Mouse (Mus musculus) MEL (cell line): ENCODE results near the gene Eef1g. TPM values are rescaled to one million over a fixed set of nuclear protein-coding genes. Genes with fewer than 3 reads are reported as not detected.
A peak's percentile ranks its signal among the peaks of the same experiment; 100 is the strongest.

Experiments used
- DNase-seq: peaks from one replicate; pipeline ENCODE4 v3.0.0; 2011; ENCODE audit warnings: low read depth, low spot score
- H3K27ac ChIP-seq: 2 replicates; pipeline ENCODE4 v1.5.1; 2012; ENCODE audit warnings: low read depth, mild to moderate bottlenecking, control low read depth, low read length, moderate library complexity; ENCODE audit not compliant: control insufficient read depth
- H3K27me3 ChIP-seq, 2 experiments: fragments of 150-350 bp in 1 of 2; sonication (generic) in 1 of 2; 2 replicates each; pipeline ENCODE4 v1.6.1; 2012; ENCODE audit warnings: low read length in 2 of 2, mild to moderate bottlenecking in 2 of 2, improper control_type of control experiment in 1 of 2, moderate library complexity in 1 of 2; ENCODE audit not compliant: insufficient read depth in 2 of 2, control insufficient read depth in 1 of 2
- H3K36me3 ChIP-seq, 2 experiments: 2 replicates each; pipeline ENCODE4 v1.6.1; 2012 to 2014; ENCODE audit warnings: low read length in 2 of 2, improper control_type of control experiment in 1 of 2, inconsistent platforms in 1 of 2, mild to moderate bottlenecking in 1 of 2; ENCODE audit not compliant: insufficient read depth in 2 of 2, control insufficient read depth in 1 of 2
- H3K4me1 ChIP-seq, 2 experiments: fragments of 150-350 bp in 1 of 2; sonication (generic) in 1 of 2; 2 replicates each; pipeline ENCODE4 v1.6.1; 2012; ENCODE audit warnings: low read length in 2 of 2, improper control_type of control experiment in 1 of 2, mild to moderate bottlenecking in 1 of 2; ENCODE audit not compliant: insufficient read depth in 2 of 2, control insufficient read depth in 1 of 2
- H3K4me3 ChIP-seq, 2 experiments: fragments of 150-350 bp in 1 of 2; sonication (generic) in 1 of 2; 2 replicates each; pipeline ENCODE4 v1.5.1; 2012; ENCODE audit warnings: low read depth in 2 of 2, low read length in 2 of 2, mild to moderate bottlenecking in 2 of 2, moderate library complexity in 2 of 2, control low read depth in 1 of 2, improper control_type of control experiment in 1 of 2; ENCODE audit not compliant: control insufficient read depth in 1 of 2, insufficient read depth in 1 of 2
- H3K79me2 ChIP-seq: 2 replicates; pipeline ENCODE4 v1.6.1; 2012; ENCODE audit warnings: mild to moderate bottlenecking, low read length, moderate library complexity; ENCODE audit not compliant: control insufficient read depth, poor library complexity, insufficient read depth
- H3K9ac ChIP-seq: 2 replicates; pipeline ENCODE4 v1.6.1; 2012; ENCODE audit warnings: low read depth, mild to moderate bottlenecking, control low read depth, low read length, moderate library complexity; ENCODE audit not compliant: control insufficient read depth, poor library complexity, severe bottlenecking
- H3K9me3 ChIP-seq: fragments of 150-350 bp; sonication (generic); replicated peaks from 2 replicates; pipeline ENCODE4 v1.6.1; 2012; ENCODE audit warnings: mild to moderate bottlenecking, low read length, improper control_type of control experiment, moderate library complexity; ENCODE audit not compliant: insufficient read depth
- BHLHE40 ChIP-seq: IDR thresholded peaks from 2 replicates; pipeline ENCODE4 v1.6.1; 2012; ENCODE audit warnings: low read depth, mild to moderate bottlenecking, inconsistent platforms, low read length, improper control_type of control experiment, borderline replicate concordance
- CHD1 ChIP-seq: IDR thresholded peaks from 2 replicates; pipeline ENCODE4 v1.6.1; 2012; ENCODE audit warnings: low read depth, mild to moderate bottlenecking, inconsistent platforms, low read length, improper control_type of control experiment
- CTCF ChIP-seq, 3 experiments: IDR thresholded peaks in 2 of 3; conservative IDR thresholded peaks in 1 of 3; 2 replicates each; pipeline ENCODE4 v1.5.1; 2011 to 2012; ENCODE audit warnings: low read length in 3 of 3, low read depth in 2 of 3, mild to moderate bottlenecking in 2 of 3, improper control_type of control experiment in 1 of 3, inconsistent platforms in 1 of 3, mixed read lengths in 1 of 3, moderate library complexity in 1 of 3; ENCODE audit not compliant: control insufficient read depth in 1 of 3, insufficient read depth in 1 of 3, poor library complexity in 1 of 3, severe bottlenecking in 1 of 3
- ELF1 ChIP-seq: IDR thresholded peaks from 2 replicates; pipeline ENCODE4 v1.6.1; 2014; ENCODE audit warnings: low read depth, mild to moderate bottlenecking, inconsistent platforms, low read length, improper control_type of control experiment, moderate library complexity
- ETS1 ChIP-seq: IDR thresholded peaks from 2 replicates; pipeline ENCODE4 v1.6.1; 2012; ENCODE audit warnings: low read depth, mild to moderate bottlenecking, inconsistent platforms, low read length, improper control_type of control experiment, moderate library complexity
- GABPA ChIP-seq: IDR thresholded peaks from 2 replicates; pipeline ENCODE4 v1.6.1; 2012; ENCODE audit warnings: low read depth, mild to moderate bottlenecking, inconsistent platforms, low read length, improper control_type of control experiment, moderate library complexity
- MAFK ChIP-seq: IDR thresholded peaks from 2 replicates; pipeline ENCODE4 v1.6.1; 2011; ENCODE audit warnings: low read depth, mild to moderate bottlenecking, low read length, improper control_type of control experiment, borderline replicate concordance
- MAX ChIP-seq: IDR thresholded peaks from 2 replicates; pipeline ENCODE4 v1.6.1; 2011; ENCODE audit warnings: low read length, improper control_type of control experiment
- MEF2A ChIP-seq: IDR thresholded peaks from 2 replicates; pipeline ENCODE4 v1.6.1; 2014; ENCODE audit warnings: low read depth, mild to moderate bottlenecking, inconsistent platforms, low read length, improper control_type of control experiment; ENCODE audit not compliant: poor library complexity, insufficient replicate concordance, severe bottlenecking; ENCODE audit errors: extremely low read depth
- MYB ChIP-seq: IDR thresholded peaks from 2 replicates; pipeline ENCODE4 v1.6.1; 2011; ENCODE audit warnings: mild to moderate bottlenecking, low read depth, low read length, improper control_type of control experiment
- NRF1 ChIP-seq: IDR thresholded peaks from 2 replicates; pipeline ENCODE4 v1.6.1; 2014; ENCODE audit warnings: low read depth, mild to moderate bottlenecking, inconsistent platforms, low read length, improper control_type of control experiment, moderate library complexity; ENCODE audit not compliant: poor library complexity, insufficient read depth, severe bottlenecking
- POLR2A ChIP-seq, 2 experiments: IDR thresholded peaks; 2 replicates each; pipeline ENCODE4 v1.6.1; 2011 to 2012; ENCODE audit warnings: low read length in 2 of 2, mild to moderate bottlenecking in 2 of 2, control low read depth in 1 of 2, improper control_type of control experiment in 1 of 2, low read depth in 1 of 2, moderate library complexity in 1 of 2; ENCODE audit not compliant: control insufficient read depth in 1 of 2, insufficient read depth in 1 of 2, poor library complexity in 1 of 2
- POLR2AphosphoS5 ChIP-seq: IDR thresholded peaks from 2 replicates; pipeline ENCODE4 v1.6.1; 2012; ENCODE audit warnings: low read depth, borderline replicate concordance, mild to moderate bottlenecking, inconsistent platforms, low read length, moderate library complexity, mixed read lengths
- TAL1 ChIP-seq: IDR thresholded peaks from 2 replicates; pipeline ENCODE4 v1.6.1; 2012; ENCODE audit warnings: mild to moderate bottlenecking, inconsistent platforms, low read length, moderate library complexity, mixed read lengths
- USF2 ChIP-seq, 2 experiments: IDR thresholded peaks; 2 replicates each; pipeline ENCODE4 v1.6.1; 2011 to 2012; ENCODE audit warnings: improper control_type of control experiment in 2 of 2, low read length in 2 of 2, borderline replicate concordance in 1 of 2, inconsistent platforms in 1 of 2, low read depth in 1 of 2, mild to moderate bottlenecking in 1 of 2; ENCODE audit not compliant: insufficient read depth in 1 of 2
- polyA plus RNA-seq, 2 experiments: library from polyadenylated mRNA; stranded (reverse) in 1 of 2; unstranded in 1 of 2; fragments of >175 nt in 1 of 2; fragments of >200 nt in 1 of 2; gene quantifications; 2 replicates each; pipeline versions ENCODE4 v1.2.1 to v1.2.4; 2012; ENCODE audit warnings: low replicate concordance in 2 of 2, low read depth in 1 of 2; ENCODE audit not compliant: insufficient read length in 2 of 2, insufficient read depth in 1 of 2, missing spikeins in 1 of 2
- total RNA-seq: library from RNA; depleted of rRNA; stranded (reverse); fragments of 300-350 nt; gene quantifications from 2 replicates; pipeline ENCODE4 v1.2.3, GENCODE M21; 2012

Eef1g gene
- total and polyA plus RNA-seq, 3 experiments, result 1,362 to 1,817 (median 1,691) TPM

DNA sequence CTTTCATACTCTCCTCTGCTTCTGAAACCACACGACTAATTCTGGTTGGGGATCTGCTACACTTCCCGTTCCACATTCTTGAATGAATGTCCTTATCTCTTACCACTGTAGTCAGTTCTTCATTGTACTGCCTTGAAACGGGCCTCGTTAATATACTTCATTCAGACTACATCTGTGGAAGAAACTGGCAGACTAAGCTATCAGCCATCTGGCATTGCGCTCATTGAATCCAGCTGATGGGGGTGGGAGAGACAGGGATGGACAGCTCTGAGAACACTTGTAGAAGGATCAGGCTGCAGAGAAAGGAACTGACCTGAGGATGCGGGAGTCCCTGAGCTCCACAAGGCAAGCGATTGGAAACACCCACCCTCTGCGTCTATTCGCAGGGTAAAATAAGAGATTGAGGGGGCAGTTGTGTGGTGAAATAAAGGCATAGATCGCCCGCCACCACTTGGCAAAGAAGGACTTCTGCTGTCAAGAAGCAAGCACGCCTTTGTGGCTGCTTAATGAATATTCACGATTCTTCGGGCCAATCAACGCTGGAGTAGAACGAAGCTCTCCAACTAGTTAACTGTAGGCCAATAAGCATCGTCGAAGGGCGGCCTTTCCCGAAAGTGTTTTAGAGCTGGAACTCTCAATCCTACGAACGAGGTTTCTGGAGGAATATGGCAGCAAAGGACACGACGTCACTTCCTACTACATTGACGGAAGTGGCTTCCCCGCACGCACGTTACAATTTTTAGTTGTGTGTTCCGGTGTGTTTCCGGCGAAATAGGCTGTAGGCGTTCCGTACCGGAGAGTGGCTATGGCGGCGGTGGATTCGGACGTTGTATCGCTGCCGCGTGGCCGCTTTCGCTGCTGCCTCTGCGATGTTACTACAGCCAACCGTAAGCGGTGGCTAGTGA lies 13.5 kb upstream of the Eef1g start, which contains the start of gene Tut1 (continued):
- TF ChIP-seq BHLHE40 (no peak; the same call in 1 of the 2 replicates), MEF2A (no peak), CHD1 (peak; percentile 32; the same call in 1 of the 2 replicates), POLR2A (IDR thresholded peaks at IDR 0.05; ENCODE audit: control insufficient read depth in 1 of 2, insufficient read depth in 1 of 2, low read depth in 1 of 2, low read length in 2 of 2, poor library complexity in 1 of 2) (peak; percentile 59 to 94; a peak in 3 of 4 replicates), MYB (no peak; the same call in 1 of the 2 replicates), NRF1 (no peak), ETS1 (peak; percentile 72)

DNA sequence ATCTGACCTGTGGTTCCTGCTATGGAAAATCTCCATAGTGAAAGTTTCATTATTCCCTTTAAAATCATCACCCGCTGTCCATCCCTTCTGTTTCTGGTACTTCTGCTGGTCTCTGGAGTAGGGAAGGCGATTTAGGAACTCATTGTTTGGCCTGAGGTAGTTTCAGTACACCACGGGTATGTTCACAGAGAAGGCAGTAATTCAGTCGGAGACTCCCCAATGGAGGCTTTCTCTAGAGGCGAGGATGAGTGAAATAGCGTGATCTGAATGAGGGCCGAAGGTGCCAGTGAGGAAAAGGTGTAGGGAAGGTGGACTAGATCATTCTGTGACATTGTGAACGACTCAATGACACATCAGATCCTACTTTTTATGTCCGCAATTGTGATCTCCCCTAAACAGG lies 12.7 kb upstream of the Eef1g start:
- peak overlapping the region; percentile 83 for H3K9ac ChIP-seq
- peak overlapping the region; percentile 67 to 81 for H3K4me3 ChIP-seq
- peaks cover 9 to 25% of the 10 kb centered on the region in 2 experiments for H3K4me1 ChIP-seq
- DNase-seq, result peak; percentile 43
- peaks cover 22 to 47% of the 10 kb centered on the region in 2 experiments for H3K36me3 ChIP-seq
- no peak for TF ChIP-seq ELF1
- no peak for TF ChIP-seq MAX
- no peak for TF ChIP-seq USF2 (IDR thresholded peaks at IDR 0.05; ENCODE audit: borderline replicate concordance in 1 of 2, insufficient read depth in 1 of 2, low read depth in 1 of 2, low read length in 2 of 2)
- TF ChIP-seq CTCF (IDR thresholded peaks at IDR 0.05 in 2 of 3, conservative IDR thresholded peaks at IDR 0.05 in 1 of 3; ENCODE audit: control insufficient read depth in 1 of 3, insufficient read depth in 1 of 3, low read depth in 2 of 3, low read length in 3 of 3, poor library complexity in 1 of 3, severe bottlenecking in 1 of 3), result no peak
- no peak for TF ChIP-seq POLR2AphosphoS5
- no peak for TF ChIP-seq TAL1
- no peak for TF ChIP-seq GABPA
- TF ChIP-seq POLR2A (IDR thresholded peaks at IDR 0.05; ENCODE audit: control insufficient read depth in 1 of 2, insufficient read depth in 1 of 2, low read depth in 1 of 2, low read length in 2 of 2, poor library complexity in 1 of 2), result no peak
- no peak for TF ChIP-seq CHD1
- TF ChIP-seq MAFK, result no peak
- H3K27ac ChIP-seq, result peak overlapping the region; percentile 82
- H3K9me3 ChIP-seq, result no peaks in the 10 kb centered on the region
- H3K79me2 ChIP-seq, result peaks cover 37% of the 10 kb centered on the region
- no peaks in the 10 kb centered on the region for H3K27me3 ChIP-seq
